Mouse (Mus musculus): Measurements from ENCODE around the gene Kalrn.

DNA sequence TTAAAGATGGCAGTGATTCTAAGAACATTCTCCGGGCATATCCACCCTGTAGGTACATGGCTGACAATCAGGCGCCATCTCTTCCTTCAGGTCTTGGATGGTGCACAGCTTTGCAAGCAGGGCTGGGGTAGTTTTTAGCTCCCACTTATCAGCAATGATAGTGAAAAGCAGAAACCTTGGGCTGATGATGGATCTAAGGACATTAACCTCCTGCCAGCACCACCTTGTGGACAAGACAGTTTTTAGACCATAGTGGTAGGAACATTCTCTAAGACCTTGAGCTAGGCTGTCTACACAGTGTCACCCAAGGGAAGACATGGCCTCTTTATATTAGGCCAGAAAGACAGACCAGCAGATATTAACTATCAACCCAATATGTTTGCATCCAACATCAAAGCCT, 279.7 kb downstream of the Kalrn start:
- no peak for TF ChIP-seq CTCF (IDR thresholded peaks at IDR 0.05; ENCODE audit: extremely low read depth, insufficient read length, insufficient replicate concordance, low read depth, low read length)
- no peak for TF ChIP-seq POLR2A (IDR thresholded peaks at IDR 0.05; ENCODE audit: low read depth, low read length)
